Mouse (Mus musculus): ENCODE data around the gene Dnm3.
A peak's percentile ranks its signal among the peaks of the same experiment; 100 is the strongest.

- TF ChIP-seq CTCF (IDR thresholded peaks at IDR 0.05; ENCODE audit: control insufficient read depth, insufficient read depth, insufficient read length) (peak; percentile 71), USF1 (IDR thresholded peaks at IDR 0.05; ENCODE audit: low read depth) (no peak)
Measured at GRCm38 (mm10) chr1:161976255-161977182, 501.3 kb downstream of the Dnm3 start.

Measured in C2C12 (cell line).